Mouse (Mus musculus): ENCODE measurements at regions not wholly inside any gene's neighbourhood (a gene's known extent, or its start where the extent isn't known, plus 50 kb on each side); places are given as distances from the start of the nearest gene placed in this dataset.

DNA sequence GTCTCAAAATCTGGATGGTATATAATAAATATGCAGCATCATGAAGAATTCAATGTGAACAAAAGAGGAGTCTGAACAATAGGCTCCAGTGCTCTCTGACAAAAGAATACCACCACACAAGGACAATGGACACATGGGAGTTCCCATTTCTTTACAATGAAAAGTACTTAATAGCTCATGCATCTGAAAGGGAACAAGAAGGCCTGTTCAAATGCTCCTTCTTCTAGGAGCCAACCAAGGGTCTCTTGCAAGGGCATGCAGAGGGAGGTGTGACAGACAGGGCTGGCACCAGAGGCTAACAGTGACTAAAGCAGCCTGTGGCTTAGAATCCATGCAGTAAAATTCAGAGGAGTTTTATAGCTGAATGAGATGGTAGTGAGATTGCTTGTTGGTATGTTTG, 524.5 kb downstream of the Tox3 start:
- TF ChIP-seq POLR2A (IDR thresholded peaks at IDR 0.05; ENCODE audit: insufficient read depth, low read depth, low read length) (no peak), CTCF (IDR thresholded peaks at IDR 0.05) (no peak)
